Mouse (Mus musculus): ENCODE results near the gene Ell. TPM values are rescaled to one million over a fixed set of nuclear protein-coding genes. Genes with fewer than 3 reads are reported as not detected.
A peak's percentile ranks its signal among the peaks of the same experiment; 100 is the strongest.

Ell gene
- polyA plus RNA-seq, 1 experiment from 2014 or later: 26.1 TPM

DNA sequence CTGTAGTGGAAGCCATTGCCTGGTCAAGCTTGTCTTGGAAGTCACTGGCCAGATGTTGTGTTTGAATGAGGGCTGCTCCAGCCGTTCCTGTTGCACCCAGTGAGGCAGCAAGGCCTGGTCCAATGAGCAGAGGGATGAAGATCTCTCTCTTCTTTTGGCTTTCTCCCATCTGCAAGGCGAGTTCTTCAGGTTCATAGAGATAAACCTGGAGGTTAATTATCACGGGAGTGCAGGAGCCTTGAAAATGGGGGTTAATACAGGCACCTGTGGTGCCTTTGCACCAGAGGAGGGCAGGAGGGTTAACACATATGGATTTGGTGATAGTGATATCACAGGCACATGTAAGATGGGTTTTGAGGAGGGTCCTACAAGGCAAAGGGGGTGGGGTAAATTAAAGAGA, 83.0 kb downstream of the Ell start:
- POLR2A ChIA-PET: no interaction called here
- ATAC-seq (no peak), DNase-seq (ENCODE audit: low read depth, low spot score) (no peak)
- CTCF ChIA-PET: interaction anchor here (1.0 to 1.6 kb wide), 2 partner anchors 7 to 36 kb away, joined by 3 to 5 read pairs; no protein-coding TSS in a partner anchor
- in situ Hi-C loops (cut with MboI; ENCODE audit: low pct_unique_long_range_greater_than_20kb): no loop called here
- H3K27me3 ChIP-seq: no peaks in the 10 kb centered on the region
- TF ChIP-seq CTCF (IDR thresholded peaks at IDR 0.05): no peak

DNA sequence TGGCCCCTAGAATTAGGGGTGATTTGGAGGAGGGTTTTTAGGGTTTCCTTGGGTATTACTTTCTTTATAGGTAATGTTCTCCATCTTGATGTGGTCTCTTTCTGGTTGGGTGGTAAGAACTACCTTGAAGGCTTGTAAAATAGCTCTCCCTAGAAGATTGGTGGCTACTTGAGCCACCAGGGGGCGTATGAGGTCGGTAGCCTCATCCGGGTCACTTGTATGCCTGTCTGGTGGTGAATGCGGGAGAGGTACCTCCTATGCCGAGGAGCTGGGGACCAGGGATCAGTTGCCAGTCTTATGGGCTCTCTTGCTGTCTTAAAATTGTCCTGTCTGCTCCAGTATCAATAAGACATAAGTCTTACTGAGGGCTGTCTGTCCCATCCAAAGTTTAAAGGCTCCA, 85.8 kb downstream of the Ell start:
- ChIA-PET POLR2A (no interaction called here), CTCF (interaction anchor here (0.6 to 5.5 kb wide), 11 partner anchors 9 to 47 kb away, joined by 3 to 21 read pairs (median 4); partner anchors contain the start of gene Lrrc25)
- ATAC-seq (no peak), DNase-seq (ENCODE audit: low read depth, low spot score) (no peak)
- H3K27me3 ChIP-seq: no peaks in the 10 kb centered on the region
- no peak for TF ChIP-seq CTCF (IDR thresholded peaks at IDR 0.05)
- in situ Hi-C loops (cut with MboI; ENCODE audit: low pct_unique_long_range_greater_than_20kb): no loop called here

DNA sequence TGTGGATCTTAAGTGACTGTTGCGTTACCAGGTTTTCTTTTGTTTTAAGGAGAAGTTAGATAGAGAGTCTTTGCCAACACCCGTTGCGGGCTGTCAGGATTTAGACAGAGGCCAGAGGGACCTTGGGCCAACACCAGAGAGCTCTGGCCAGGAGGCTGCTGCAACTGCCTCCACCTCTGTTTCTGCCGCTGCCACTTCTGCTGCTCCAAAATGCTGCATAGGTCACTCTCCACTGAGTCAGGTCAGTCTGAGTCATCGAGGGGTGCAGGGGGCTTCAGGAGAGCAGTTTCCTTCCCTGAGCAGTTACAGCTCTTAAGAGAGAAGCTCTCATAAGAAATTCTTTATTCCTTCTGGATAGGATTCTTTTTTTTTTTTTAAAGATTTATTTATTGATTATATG, 87.8 kb downstream of the Ell start:
- ATAC-seq: no peak
- H3K27me3 ChIP-seq: no peaks in the 10 kb centered on the region
- ChIA-PET CTCF (interaction anchor here (0.9 to 5.5 kb wide), 4 partner anchors 12 to 26 kb away, joined by 4 to 21 read pairs (median 10); no protein-coding TSS in a partner anchor), POLR2A (interaction anchor here (0.7 to 11.4 kb wide), 2 partner anchors 22 to 30 kb away, joined by 3 to 118 read pairs; no protein-coding TSS in a partner anchor)
- no peak for TF ChIP-seq CTCF (IDR thresholded peaks at IDR 0.05)
- DNase-seq (ENCODE audit: low read depth, low spot score): no peak
- in situ Hi-C loops (cut with MboI; ENCODE audit: low pct_unique_long_range_greater_than_20kb): no loop called here

DNA sequence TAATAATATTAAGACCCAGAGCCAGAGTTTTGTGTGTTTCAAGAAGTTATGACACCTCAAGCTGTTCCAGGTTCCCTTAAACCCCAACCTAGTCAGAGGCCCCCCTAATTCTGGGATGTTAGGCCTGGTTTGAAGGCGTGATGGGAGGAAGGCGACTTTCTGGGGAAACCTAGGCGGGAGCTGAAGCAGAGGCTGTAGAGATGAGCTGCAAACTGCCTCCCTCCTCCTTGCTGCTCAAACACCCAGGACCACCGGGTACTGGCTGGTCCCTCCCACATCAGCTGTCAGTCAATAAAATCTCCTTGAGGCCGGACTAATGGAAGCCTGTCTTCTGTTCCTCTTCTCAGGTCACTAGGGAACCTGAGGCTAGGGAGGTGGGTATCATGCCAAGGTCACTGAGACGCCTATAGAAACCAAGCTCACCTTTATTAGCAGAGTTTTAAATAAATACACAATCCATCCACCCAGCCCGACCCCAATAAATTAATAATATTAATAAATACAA, 89.8 kb downstream of the Ell start:
- ATAC-seq: no peak
- POLR2A ChIA-PET: interaction anchor here (0.8 to 11.4 kb wide), 11 partner anchors 12 to 72 kb away, joined by 3 to 118 read pairs (median 9); partner anchors contain the start of genes Lrrc25 and Ssbp4
- H3K27me3 ChIP-seq: no peaks in the 10 kb centered on the region
- no peak for TF ChIP-seq CTCF (IDR thresholded peaks at IDR 0.05)
- CTCF ChIA-PET: interaction anchor here (0.8 to 3.8 kb wide), 12 partner anchors 8 to 40 kb away, joined by 3 to 42 read pairs (median 6); partner anchors contain the start of gene Lrrc25
- no peak for DNase-seq (ENCODE audit: low read depth, low spot score)
- in situ Hi-C loops (cut with MboI; ENCODE audit: low pct_unique_long_range_greater_than_20kb): no loop called here

DNA sequence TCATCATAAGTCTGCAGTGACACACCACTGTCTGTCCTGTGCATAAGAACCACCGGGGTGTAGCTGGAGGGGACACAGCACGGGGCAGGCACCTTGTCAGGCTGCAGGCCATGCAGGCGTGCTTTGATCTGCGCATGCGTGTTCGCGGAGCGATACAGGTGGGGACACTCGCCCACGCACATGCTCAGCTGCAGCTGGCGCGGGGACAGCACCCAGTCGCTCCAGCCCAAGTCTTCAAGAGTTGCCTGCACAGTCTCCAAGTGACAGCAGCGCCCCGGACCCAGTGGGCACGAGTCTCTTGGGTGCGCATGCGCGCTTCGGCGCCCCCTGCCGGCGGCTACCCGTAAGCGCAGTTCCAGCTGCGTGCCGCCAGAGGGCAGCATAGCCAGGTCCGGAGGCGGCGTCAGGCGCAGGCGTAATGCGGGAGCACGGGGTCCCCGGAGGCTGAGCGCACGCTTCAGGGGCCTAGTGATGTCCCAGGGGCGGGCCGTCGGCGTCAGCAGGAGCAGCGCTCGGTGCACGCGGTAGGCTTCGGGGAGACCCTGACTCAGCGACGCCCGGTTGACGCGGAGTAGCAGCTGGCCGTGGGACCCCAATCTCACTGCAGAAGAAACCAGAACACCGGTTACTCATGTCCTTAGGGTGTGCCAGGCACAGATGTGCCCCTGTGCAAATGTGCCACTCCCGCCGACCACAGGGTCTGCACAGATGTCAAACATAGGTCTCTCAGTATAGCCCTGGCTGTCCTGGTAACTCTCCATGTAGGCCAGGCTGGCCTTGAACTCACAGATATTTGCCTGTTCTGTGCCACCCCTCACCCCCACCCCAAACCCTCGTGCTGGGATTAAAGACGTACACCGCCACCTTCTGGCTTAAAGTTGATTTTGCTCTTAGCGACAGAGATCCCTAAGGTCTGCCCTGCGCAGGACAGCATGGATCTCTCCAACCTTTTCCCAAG, 90.6 kb downstream of the Ell start:
- no peaks in the 10 kb centered on the region for H3K27me3 ChIP-seq
- CTCF ChIA-PET: interaction anchor here (1.1 to 3.8 kb wide), 12 partner anchors 9 to 61 kb away, joined by 3 to 42 read pairs (median 6); partner anchors contain the start of genes Lrrc25 and Lsm4
- TF ChIP-seq CTCF (IDR thresholded peaks at IDR 0.05): no peak
- DNase-seq (ENCODE audit: low read depth, low spot score): no peak
- ATAC-seq: no peak
- POLR2A ChIA-PET: interaction anchor here (0.8 to 11.4 kb wide), 11 partner anchors 11 to 72 kb away, joined by 3 to 118 read pairs (median 9); partner anchors contain the start of genes Lrrc25 and Ssbp4
- in situ Hi-C loops (cut with MboI; ENCODE audit: low pct_unique_long_range_greater_than_20kb): no loop called here

DNA sequence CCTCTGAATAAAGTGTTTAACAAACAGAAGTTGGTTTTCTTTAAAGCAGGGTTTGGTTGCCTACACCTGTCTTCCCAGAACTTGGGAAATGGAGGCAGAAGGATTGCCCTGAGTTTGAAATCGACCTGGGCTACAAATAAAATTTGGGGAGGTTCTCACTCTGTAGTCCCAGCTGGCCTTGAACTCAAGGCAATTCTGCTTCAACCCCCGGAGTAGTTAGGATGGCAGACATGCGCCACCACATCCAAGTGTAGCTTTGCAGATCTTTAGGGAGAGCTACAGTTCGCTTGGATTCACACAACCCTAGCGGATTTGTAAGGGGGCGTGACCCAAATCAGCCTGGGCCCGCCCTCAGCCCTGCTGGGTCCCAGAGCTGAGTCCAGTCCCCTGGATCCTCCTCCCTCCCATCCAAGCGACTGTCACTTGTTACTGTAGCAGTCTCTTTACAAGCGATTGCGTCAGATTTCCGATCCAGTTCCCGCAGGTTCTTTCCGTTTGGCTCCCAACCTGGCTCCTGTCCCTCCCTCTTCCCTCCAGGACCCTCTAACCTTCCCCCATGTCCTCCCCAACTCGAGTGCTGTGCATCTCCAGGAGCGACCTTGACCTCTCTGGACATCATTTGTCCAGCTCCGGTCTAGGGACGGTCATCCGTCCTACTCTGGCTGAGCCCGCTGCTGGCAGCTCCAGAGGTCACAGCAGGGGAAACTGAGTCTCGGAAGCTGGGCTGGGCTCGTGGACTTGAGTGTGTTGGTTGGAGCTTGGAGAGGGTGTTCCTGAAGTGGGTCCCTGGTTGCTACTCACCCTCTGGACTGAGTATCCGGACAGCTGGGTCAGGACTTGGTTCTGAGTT, 91.5 kb downstream of the Ell start:
- H3K27me3 ChIP-seq: no peaks in the 10 kb centered on the region
- ChIA-PET CTCF (interaction anchor here (1.0 to 3.8 kb wide), 8 partner anchors 11 to 70 kb away, joined by 3 to 42 read pairs (median 6); partner anchors contain the start of gene Lsm4), POLR2A (interaction anchor here (0.5 to 11.4 kb wide), 10 partner anchors 12 to 169 kb away, joined by 3 to 118 read pairs (median 8); partner anchors contain the start of genes Lrrc25, Pgpep1 and Ssbp4)
- in situ Hi-C loops (cut with MboI; ENCODE audit: low pct_unique_long_range_greater_than_20kb): no loop called here
- DNase-seq (ENCODE audit: low read depth, low spot score): no peak
- ATAC-seq: peak; percentile 38
- TF ChIP-seq CTCF (IDR thresholded peaks at IDR 0.05): no peak

DNA sequence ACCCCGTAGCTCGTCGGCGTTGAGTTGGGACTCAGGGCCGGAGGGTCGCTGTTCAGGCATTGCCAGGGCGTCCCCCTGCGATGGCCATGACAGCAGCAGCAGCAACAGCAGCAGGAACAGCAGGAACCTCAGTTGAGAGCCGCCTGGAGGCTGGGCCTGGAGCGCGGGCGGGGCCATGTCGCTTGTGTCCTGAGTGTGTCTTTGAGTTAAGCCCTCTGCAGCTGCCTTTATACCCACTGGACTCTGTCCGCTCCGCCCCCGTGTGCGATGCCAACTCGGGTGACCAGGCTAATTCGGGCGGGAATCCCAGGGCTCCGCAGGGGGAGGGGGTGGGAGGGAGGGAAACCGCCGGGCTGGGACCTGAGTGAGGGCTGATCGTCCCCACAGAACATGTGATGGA, 92.2 kb downstream of the Ell start:
- CTCF ChIA-PET: interaction anchor here (0.7 to 3.8 kb wide), 4 partner anchors 10 to 652 kb away, joined by 3 to 42 read pairs (median 15); no protein-coding TSS in a partner anchor
- H3K27me3 ChIP-seq: no peaks in the 10 kb centered on the region
- POLR2A ChIA-PET: interaction anchor here (0.5 to 11.4 kb wide), 9 partner anchors 12 to 169 kb away, joined by 3 to 118 read pairs (median 8); partner anchors contain the start of genes Lrrc25, Pgpep1 and Ssbp4
- ATAC-seq (no peak), DNase-seq (ENCODE audit: low read depth, low spot score) (no peak)
- in situ Hi-C loops (cut with MboI; ENCODE audit: low pct_unique_long_range_greater_than_20kb): no loop called here
- no peak for TF ChIP-seq CTCF (IDR thresholded peaks at IDR 0.05)

DNA sequence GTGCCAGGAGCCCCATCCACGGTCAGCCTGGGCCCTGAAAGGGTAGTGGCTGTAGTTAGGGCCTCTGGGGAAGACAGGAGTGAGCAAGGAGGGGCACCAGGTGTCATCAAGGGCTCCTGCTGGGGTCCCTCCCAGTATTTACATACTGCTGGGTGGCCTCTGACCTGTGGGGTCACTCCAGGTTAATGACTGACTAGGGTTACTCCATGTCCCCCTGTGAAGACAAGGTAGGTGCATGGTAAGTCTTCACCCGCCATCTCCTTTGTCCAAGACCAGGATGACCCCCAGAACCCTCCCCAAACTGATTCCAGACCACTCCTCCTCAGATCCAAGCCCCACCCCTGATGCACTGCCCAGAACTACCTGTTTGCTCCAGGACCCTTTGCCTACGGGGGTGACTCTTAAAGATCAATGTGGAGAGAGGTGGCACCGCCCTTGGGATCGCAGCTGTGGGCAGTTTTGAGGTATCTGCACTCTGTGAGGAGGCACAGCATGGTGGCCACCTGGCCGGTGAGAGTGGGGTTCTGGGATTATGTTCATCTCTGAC, 93.2 kb downstream of the Ell start, which contains the start of gene Gdf15:
TSS of gene Gdf15 (minus strand) at position 111 of the 547 bp plus-strand sequence.
- in situ Hi-C loops (cut with MboI; ENCODE audit: low pct_unique_long_range_greater_than_20kb): no loop called here
- POLR2A ChIA-PET: interaction anchor here (11.4 kb wide), 1 partner anchor 17 kb away, joined by 118 read pairs; no protein-coding TSS in a partner anchor

DNA sequence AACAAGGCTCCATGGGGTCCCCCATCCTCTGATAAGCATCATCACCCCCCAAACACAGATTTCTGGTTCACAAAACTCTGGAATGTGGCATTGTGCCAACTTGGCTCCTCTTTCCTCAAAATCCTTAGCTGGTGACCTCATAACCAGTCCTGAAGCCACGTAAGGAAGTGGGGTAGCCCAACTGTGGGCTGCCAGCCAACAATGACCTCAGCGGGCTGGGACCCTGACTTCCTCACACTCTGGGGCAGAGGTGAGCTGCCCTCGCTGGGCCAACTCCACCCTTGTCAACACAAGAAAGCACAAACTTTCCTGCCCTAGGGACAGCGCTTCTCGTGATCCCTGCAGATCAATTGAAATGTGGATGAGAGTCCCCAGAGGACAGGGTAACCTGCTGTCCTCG, 94.8 kb downstream of the Ell start:
- in situ Hi-C loops (cut with MboI; ENCODE audit: low pct_unique_long_range_greater_than_20kb): no loop called here
- POLR2A ChIA-PET: interaction anchor here (0.9 to 11.4 kb wide), 3 partner anchors 8 to 66 kb away, joined by 3 to 118 read pairs (median 5); no protein-coding TSS in a partner anchor
- DNase-seq (ENCODE audit: low read depth, low spot score) (peak; percentile 100), ATAC-seq (peak; percentile 63)
- CTCF ChIA-PET: interaction anchor here (1.5 to 1.7 kb wide), 3 partner anchors 18 to 39 kb away, joined by 3 to 7 read pairs (median 5); partner anchors contain the start of gene Lsm4
- TF ChIP-seq CTCF (IDR thresholded peaks at IDR 0.05): no peak
- H3K27me3 ChIP-seq: no peaks in the 10 kb centered on the region

More for the DNA sequence above, 93.2 kb downstream of the Ell start, which contains the start of gene Gdf15:
- DNase-seq (ENCODE audit: low read depth, low spot score): no peak
- no peak for TF ChIP-seq CTCF (IDR thresholded peaks at IDR 0.05)
- CTCF ChIA-PET: interaction anchor here (0.7 to 1.6 kb wide), 2 partner anchors 18 to 653 kb away, joined by 3 read pairs; no protein-coding TSS in a partner anchor
- no peak for ATAC-seq
- no peaks in the 10 kb centered on the region for H3K27me3 ChIP-seq

Data from Patski (cell line).